Mouse (Mus musculus): ENCODE results near the gene Igf1r. TPM values are rescaled to one million over a fixed set of nuclear protein-coding genes. Genes with fewer than 3 reads are reported as not detected.

Igf1r gene
- polyA plus RNA-seq, 1 experiment from 2014 or later, result 19.0 TPM

- H3K27ac ChIP-seq (replicated peaks), result no peak overlapping the region
- ATAC-seq (ENCODE audit: low FRiP score), result 0 out of 2 replicates have a peak, but pooled peaks have one; percentile 22
- H3K4me1 ChIP-seq, result peaks cover 34% of the 10 kb centered on the region
- H3K27me3 ChIP-seq (replicated peaks), result no peaks in the 10 kb centered on the region
- H3K9me3 ChIP-seq (replicated peaks), result no peaks in the 10 kb centered on the region
- 0 out of 2 replicates have a peak overlapping the region, but pooled peaks have one; percentile 9 for H3K4me2 ChIP-seq
- 62% methylated on average over 10 of the region's 10 CpGs for WGBS
- H3K9ac ChIP-seq (replicated peaks), result no peak overlapping the region
- no peak overlapping the region for H3K4me3 ChIP-seq (replicated peaks)
- no peaks in the 10 kb centered on the region for H3K36me3 ChIP-seq
Measured at GRCm38 (mm10) chr7:67986277-67986676, 33.6 kb downstream of the Igf1r start.

GRCm38 (mm10) chr7:67986816-67987215 lies 34.2 kb downstream of the Igf1r start:
- H3K9me3 ChIP-seq (replicated peaks), result no peaks in the 10 kb centered on the region
- no peaks in the 10 kb centered on the region for H3K27me3 ChIP-seq (replicated peaks)
- no peak overlapping the region for H3K4me3 ChIP-seq (replicated peaks)
- H3K36me3 ChIP-seq, result no peaks in the 10 kb centered on the region
- no peak overlapping the region for H3K27ac ChIP-seq (replicated peaks)
- no peak overlapping the region for H3K4me2 ChIP-seq
- peaks cover 31% of the 10 kb centered on the region for H3K4me1 ChIP-seq
- 61% methylated on average over 11 of the region's 11 CpGs for WGBS
- H3K9ac ChIP-seq (replicated peaks), result no peak overlapping the region
- ATAC-seq (ENCODE audit: low FRiP score), result no peak

GRCm38 (mm10) chr7:67989376-67989775 lies 36.7 kb downstream of the Igf1r start:
- no peak for ATAC-seq (ENCODE audit: low FRiP score)
- Histone ChIP-seq H3K9me3 (replicated peaks) (no peaks in the 10 kb centered on the region), H3K27me3 (replicated peaks) (no peaks in the 10 kb centered on the region), H3K4me3 (replicated peaks) (no peak overlapping the region), H3K27ac (replicated peaks) (no peak overlapping the region), H3K9ac (replicated peaks) (no peak overlapping the region), H3K4me2 (no peak overlapping the region), H3K36me3 (no peaks in the 10 kb centered on the region), H3K4me1 (peaks cover 23% of the 10 kb centered on the region)
- 43% methylated on average over 2 of the region's 2 CpGs for WGBS

- Histone ChIP-seq H3K27me3 (replicated peaks) (no peaks in the 10 kb centered on the region), H3K4me2 (no peak overlapping the region), H3K36me3 (no peaks in the 10 kb centered on the region), H3K9ac (replicated peaks) (no peak overlapping the region), H3K4me3 (replicated peaks) (no peak overlapping the region), H3K4me1 (peaks cover 27% of the 10 kb centered on the region), H3K27ac (replicated peaks) (no peak overlapping the region), H3K9me3 (replicated peaks) (no peaks in the 10 kb centered on the region)
- WGBS, result 93% methylated on average over 4 of the region's 4 CpGs
- no peak for ATAC-seq (ENCODE audit: low FRiP score)
Measured at GRCm38 (mm10) chr7:67993614-67994013, 41.0 kb downstream of the Igf1r start.

DNA sequence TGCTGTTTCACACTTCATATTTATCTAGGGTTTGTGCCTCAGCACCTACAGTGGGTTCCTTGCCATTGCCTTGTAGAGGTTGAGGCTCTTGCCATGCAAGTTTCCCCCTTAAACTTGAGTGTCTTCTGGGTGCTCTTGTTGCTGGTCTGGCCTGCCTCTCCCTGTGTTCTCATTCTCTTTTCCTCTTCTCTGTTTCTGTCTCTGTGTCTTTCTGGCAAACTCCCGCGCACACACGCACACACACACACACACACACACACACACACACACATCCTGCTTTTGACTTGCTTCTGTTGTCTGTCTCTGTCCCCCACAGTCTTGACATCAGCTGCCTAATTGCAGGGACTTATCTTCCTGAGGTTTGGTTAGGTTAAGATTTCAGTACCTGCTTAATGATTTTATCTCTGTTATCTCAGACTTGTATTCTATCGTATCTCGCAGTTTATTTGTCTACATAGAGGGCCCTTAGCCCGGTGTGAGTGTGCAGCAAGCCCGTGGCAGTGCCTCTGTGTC lies 41.8 kb downstream of the Igf1r start:
- Histone ChIP-seq H3K4me2 (no peak overlapping the region), H3K27ac (replicated peaks) (no peak overlapping the region), H3K4me1 (peaks cover 33% of the 10 kb centered on the region), H3K9ac (replicated peaks) (no peak overlapping the region), H3K4me3 (replicated peaks) (no peak overlapping the region), H3K36me3 (no peaks in the 10 kb centered on the region), H3K9me3 (replicated peaks) (no peaks in the 10 kb centered on the region), H3K27me3 (replicated peaks) (no peaks in the 10 kb centered on the region)
- WGBS, result 85% methylated on average over 7 of the region's 7 CpGs
- no peak for ATAC-seq (ENCODE audit: low FRiP score)

DNA sequence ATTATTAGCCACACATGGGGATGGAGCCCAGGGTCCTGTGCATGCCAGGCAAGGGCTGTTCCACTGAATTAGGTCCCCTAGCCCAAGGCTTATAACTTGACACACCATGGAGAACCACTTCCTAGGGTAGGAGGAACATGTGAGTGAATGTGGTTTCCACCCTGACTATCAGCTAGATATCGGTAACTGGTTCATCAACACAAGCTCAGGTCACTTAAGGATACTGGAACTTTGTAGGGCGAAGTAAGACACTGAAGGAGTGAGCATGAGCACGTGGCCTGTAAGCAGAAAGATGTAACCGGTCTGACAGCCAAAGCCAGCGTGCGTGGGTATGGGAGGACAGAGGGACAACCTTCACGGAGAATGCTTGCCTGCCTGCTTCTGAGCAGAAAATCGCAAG lies 42.6 kb downstream of the Igf1r start:
- no peak for ATAC-seq (ENCODE audit: low FRiP score)
- 63% methylated on average over 8 of the region's 8 CpGs for WGBS
- H3K9ac ChIP-seq (replicated peaks), result no peak overlapping the region
- H3K4me1 ChIP-seq, result peaks cover 35% of the 10 kb centered on the region
- no peaks in the 10 kb centered on the region for H3K36me3 ChIP-seq
- H3K4me2 ChIP-seq, result no peak overlapping the region
- no peaks in the 10 kb centered on the region for H3K9me3 ChIP-seq (replicated peaks)
- no peak overlapping the region for H3K27ac ChIP-seq (replicated peaks)
- no peaks in the 10 kb centered on the region for H3K27me3 ChIP-seq (replicated peaks)
- H3K4me3 ChIP-seq (replicated peaks), result no peak overlapping the region

- no peak for ATAC-seq (ENCODE audit: low FRiP score)
- no peak overlapping the region for H3K9ac ChIP-seq (replicated peaks)
- no peaks in the 10 kb centered on the region for H3K27me3 ChIP-seq (replicated peaks)
- no peak overlapping the region for H3K27ac ChIP-seq (replicated peaks)
- no peaks in the 10 kb centered on the region for H3K9me3 ChIP-seq (replicated peaks)
- no peak overlapping the region for H3K4me3 ChIP-seq (replicated peaks)
- no peak overlapping the region for H3K4me2 ChIP-seq
- no peaks in the 10 kb centered on the region for H3K36me3 ChIP-seq
- peaks cover 35% of the 10 kb centered on the region for H3K4me1 ChIP-seq
- WGBS, result 45% methylated on average over 12 of the region's 12 CpGs
Measured at GRCm38 (mm10) chr7:67996202-67996960, 43.8 kb downstream of the Igf1r start.

DNA sequence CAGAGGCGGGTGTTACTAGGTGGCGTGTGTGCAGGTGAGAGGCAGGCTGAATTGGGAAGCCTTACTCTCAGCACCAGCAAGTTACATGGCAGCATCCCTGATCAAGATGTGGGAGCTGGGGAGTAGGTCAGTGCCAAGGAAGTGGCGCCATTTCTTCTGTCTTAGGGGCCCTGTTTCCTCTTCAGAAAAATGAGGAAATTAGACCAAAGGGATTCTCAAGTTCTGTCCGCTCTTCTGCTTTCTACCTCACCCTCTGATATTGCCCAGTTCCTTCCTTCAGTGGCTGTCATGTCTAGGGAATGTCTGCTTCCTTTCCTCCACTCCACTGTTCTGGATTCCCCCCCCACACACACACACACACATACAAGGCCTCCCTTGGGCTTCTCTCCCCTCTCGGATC lies 48.6 kb downstream of the Igf1r start:
- H3K36me3 ChIP-seq, result peaks cover 10% of the 10 kb centered on the region
- H3K9ac ChIP-seq (replicated peaks), result no peak overlapping the region
- no peaks in the 10 kb centered on the region for H3K27me3 ChIP-seq (replicated peaks)
- 94% methylated on average over 5 of the region's 5 CpGs for WGBS
- no peak overlapping the region for H3K4me2 ChIP-seq
- peaks cover 20% of the 10 kb centered on the region for H3K4me1 ChIP-seq
- H3K4me3 ChIP-seq (replicated peaks), result no peak overlapping the region
- no peaks in the 10 kb centered on the region for H3K9me3 ChIP-seq (replicated peaks)
- H3K27ac ChIP-seq (replicated peaks), result no peak overlapping the region
- ATAC-seq (ENCODE audit: low FRiP score), result no peak

DNA sequence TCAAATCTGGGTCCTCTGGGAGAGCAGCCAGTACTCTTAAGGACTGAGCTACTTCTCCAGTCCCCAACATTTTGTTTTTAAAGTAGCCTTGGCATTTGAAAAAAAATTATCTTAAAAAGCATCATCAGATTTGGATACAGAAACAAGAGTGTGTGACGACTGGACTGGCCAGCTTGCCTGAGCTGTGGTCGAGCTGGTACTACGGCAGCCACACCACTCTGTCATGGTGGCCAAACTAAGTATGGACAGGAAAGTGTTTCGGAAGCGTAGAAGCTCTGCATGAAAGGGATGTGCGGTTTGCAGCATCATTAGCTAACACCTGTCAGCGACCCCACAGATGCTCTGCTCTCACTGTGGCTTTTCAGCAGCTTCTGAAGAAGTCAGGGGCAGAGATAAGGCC lies 53.4 kb downstream of the Igf1r start:
- Histone ChIP-seq H3K9me3 (replicated peaks) (no peaks in the 10 kb centered on the region), H3K36me3 (peaks cover 12% of the 10 kb centered on the region), H3K4me3 (replicated peaks) (no peak overlapping the region), H3K27ac (replicated peaks) (no peak overlapping the region), H3K9ac (replicated peaks) (no peak overlapping the region), H3K4me2 (no peak overlapping the region), H3K27me3 (replicated peaks) (no peaks in the 10 kb centered on the region), H3K4me1 (peaks cover 9% of the 10 kb centered on the region)
- no peak for ATAC-seq (ENCODE audit: low FRiP score)
- WGBS, result 91% methylated on average over 7 of the region's 7 CpGs

- Histone ChIP-seq H3K9me3 (replicated peaks) (no peaks in the 10 kb centered on the region), H3K27ac (replicated peaks) (no peak overlapping the region), H3K27me3 (replicated peaks) (no peaks in the 10 kb centered on the region), H3K4me1 (peaks cover 12% of the 10 kb centered on the region), H3K4me3 (replicated peaks) (no peak overlapping the region), H3K36me3 (peaks cover 12% of the 10 kb centered on the region), H3K4me2 (no peak overlapping the region), H3K9ac (replicated peaks) (no peak overlapping the region)
- 90% methylated on average over 6 of the region's 6 CpGs for WGBS
- no peak for ATAC-seq (ENCODE audit: low FRiP score)
Measured at GRCm38 (mm10) chr7:68006496-68006895, 53.9 kb downstream of the Igf1r start.

DNA sequence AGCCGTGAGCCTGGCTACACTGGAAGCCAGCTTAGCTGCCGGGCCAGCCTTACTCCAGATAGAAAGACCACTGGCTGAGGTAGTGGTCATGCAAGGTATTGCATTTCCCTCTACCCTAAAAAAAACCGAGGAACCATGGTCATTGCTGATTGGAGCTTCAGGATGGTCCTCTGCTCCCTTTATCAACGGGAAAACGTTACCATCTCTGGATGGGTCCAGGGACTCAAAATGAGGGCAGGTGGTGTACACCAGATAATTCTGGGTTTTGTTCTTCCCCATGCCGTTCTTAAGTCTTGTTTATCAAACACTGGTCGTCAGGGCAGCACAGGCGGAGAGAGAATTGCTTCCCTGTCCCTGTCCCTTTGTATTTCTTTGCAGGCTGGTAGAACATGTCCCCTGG lies 57.0 kb downstream of the Igf1r start:
- Histone ChIP-seq H3K36me3 (0 out of 2 replicates have a peak, but pooled peaks cover 2% of the 10 kb centered on the region), H3K4me2 (no peak overlapping the region), H3K27me3 (replicated peaks) (no peaks in the 10 kb centered on the region), H3K4me1 (peaks cover 29% of the 10 kb centered on the region), H3K9me3 (replicated peaks) (no peaks in the 10 kb centered on the region), H3K4me3 (replicated peaks) (no peak overlapping the region), H3K9ac (replicated peaks) (no peak overlapping the region), H3K27ac (replicated peaks) (no peak overlapping the region)
- ATAC-seq (ENCODE audit: low FRiP score), result no peak
- 54% methylated on average over 8 of the region's 8 CpGs for WGBS

DNA sequence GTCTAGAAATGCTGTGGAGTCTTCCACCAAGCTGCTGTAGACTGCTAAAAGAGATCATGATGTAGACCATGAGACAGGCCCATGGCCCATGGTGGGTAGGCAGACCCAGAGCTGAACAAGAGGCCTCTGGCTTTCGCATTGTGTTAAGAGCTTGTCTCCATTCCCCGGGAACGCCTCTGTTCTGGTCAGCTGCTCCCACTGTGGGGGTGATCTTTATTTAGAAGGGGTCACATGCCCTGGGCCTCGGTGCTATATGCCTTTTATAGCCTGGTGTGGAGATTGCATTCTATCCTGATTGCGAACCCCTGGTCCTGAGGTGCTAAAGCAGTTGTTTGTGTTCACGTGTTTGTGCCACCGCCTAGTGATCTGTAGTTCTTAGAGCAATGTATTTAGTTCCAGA lies 57.5 kb downstream of the Igf1r start:
- H3K27me3 ChIP-seq (replicated peaks), result no peaks in the 10 kb centered on the region
- no peak for ATAC-seq (ENCODE audit: low FRiP score)
- H3K4me3 ChIP-seq (replicated peaks), result no peak overlapping the region
- peaks cover 29% of the 10 kb centered on the region for H3K4me1 ChIP-seq
- 48% methylated on average over 7 of the region's 7 CpGs for WGBS
- no peaks in the 10 kb centered on the region for H3K9me3 ChIP-seq (replicated peaks)
- no peak overlapping the region for H3K4me2 ChIP-seq
- no peak overlapping the region for H3K27ac ChIP-seq (replicated peaks)
- H3K9ac ChIP-seq (replicated peaks), result no peak overlapping the region
- H3K36me3 ChIP-seq, result 0 out of 2 replicates have a peak, but pooled peaks cover 2% of the 10 kb centered on the region

All from neural tube, embryonic 15.5 days (tissue).